Mouse (Mus musculus) spleen, postnatal 14 days (tissue): ENCODE data around the gene Shank3.
A peak's percentile ranks its signal among the peaks of the same experiment; 100 is the strongest.

Source experiments
- DNase-seq, 2 experiments: peaks; one replicate each; pipeline ENCODE4 v3.0.0; 2021 to 2022; ENCODE audit warnings: low spot score in 2 of 2

The Shank3 gene

GRCm38 (mm10) chr15:89557179-89557995 is 58.0 kb downstream of the Shank3 start:
- no peak for DNase-seq

- no peak for DNase-seq
Measured at GRCm38 (mm10) chr15:89557996-89558390, 58.6 kb downstream of the Shank3 start.

GRCm38 (mm10) chr15:89559202-89559731 is 59.8 kb downstream of the Shank3 start:
- no peak for DNase-seq

- no peak for DNase-seq
Measured at GRCm38 (mm10) chr15:89568114-89568513, 68.7 kb downstream of the Shank3 start, which contains the start of gene Acr. TSS of gene Acr (plus strand) at chr15:89568326.

GRCm38 (mm10) chr15:89572147-89572546 is 72.7 kb downstream of the Shank3 start:
- DNase-seq = no peak

GRCm38 (mm10) chr15:89582494-89582893 is 83.1 kb downstream of the Shank3 start:
- DNase-seq = no peak

GRCm38 (mm10) chr15:89585101-89585500 is 85.7 kb downstream of the Shank3 start:
- DNase-seq = no peak

GRCm38 (mm10) chr15:89585631-89586030 is 86.2 kb downstream of the Shank3 start:
- DNase-seq = no peak

GRCm38 (mm10) chr15:89589146-89589545 is 89.7 kb downstream of the Shank3 start:
- no peak for DNase-seq

GRCm38 (mm10) chr15:89591317-89591716 is 91.9 kb downstream of the Shank3 start:
- no peak for DNase-seq

- peak; percentile 62 to 73 for DNase-seq
Measured at GRCm38 (mm10) chr15:89591723-89592455, 92.5 kb downstream of the Shank3 start, which contains the start of gene Rabl2. TSS of gene Rabl2 (minus strand) at chr15:89591923.

GRCm38 (mm10) chr15:89592548-89592947 is 93.1 kb downstream of the Shank3 start:
- DNase-seq = no peak

- no peak for DNase-seq
Measured at GRCm38 (mm10) chr15:89605822-89606570, 106.6 kb downstream of the Shank3 start.

GRCm38 (mm10) chr15:89607480-89607879 is 108.1 kb downstream of the Shank3 start:
- no peak for DNase-seq

GRCm38 (mm10) chr15:89607888-89608287 is 108.5 kb downstream of the Shank3 start:
- no peak for DNase-seq
